8 mouse cellular contexts compared by ENCODE assay signal in genomic region chr4:133813992-133814803, GRCm38 (mm10). TPM values are rescaled to one million over a fixed set of nuclear protein-coding genes. Genes with fewer than 3 reads are reported as not detected.
A peak's percentile ranks its signal among the peaks of the same experiment; 100 is the strongest.
DNase-seq lines count a peak whose midpoint lies in the region; ATAC-seq lines count a peak whose summit lies in the region.

No protein-coding gene starts in this region.

- peak; percentile 92 to 97 for DNase-seq in adrenal gland, adult (ENCODE audit: inconsistent age in 2 of 2, low spot score in 1 of 2)
- peak; percentile 94 for DNase-seq in embryo, embryonic 10.5 days (ENCODE audit: low spot score)
- DNase-seq in gastrocnemius, postnatal 14 days = peak; percentile 93
- peak; percentile 49 to 60 for DNase-seq in left cerebral cortex, adult 9 months (ENCODE audit: low spot score in 2 of 2)
- peak; percentile 48 to 54 for DNase-seq in right cerebral cortex, adult 2 months (ENCODE audit: low spot score in 2 of 2)
- DNase-seq in urinary bladder, postnatal 10 days (ENCODE audit: low spot score) = peak; percentile 63

- H3K9me3 ChIP-seq in megakaryocyte, embryonic 14.5 days = no peaks in the 10 kb centered on the region

- peak; percentile 63 for ATAC-seq in inflammation-experienced regulatory T-cells, adult 6 months

- no peaks in the 10 kb centered on the region for H3K36me3 ChIP-seq in megakaryocyte, embryonic 14.5 days (replicated peaks; ENCODE audit: low read length)

- intact Hi-C loops in gastrocnemius, postnatal 14 days (cut with DNase I; ENCODE audit: low total_unique reads) = loop anchor here (2.0 kb wide), 1 partner anchor 57 kb away; the partner anchor contains the start of gene Arid1a

- H3K27me3 ChIP-seq in megakaryocyte, embryonic 14.5 days (replicated peaks) = no peaks in the 10 kb centered on the region

- peaks cover 34% of the 10 kb centered on the region for H3K4me1 ChIP-seq in megakaryocyte, embryonic 14.5 days

- H3K4me3 ChIP-seq in megakaryocyte, embryonic 14.5 days (replicated peaks) = peak overlapping the region; percentile 93

RNA-seq across cellular contexts. Expression of gene Arid1a, which starts 57.6 kb away (rescaled TPM):
- 10 to 100 TPM; 22.3 to 27.3 TPM for total RNA-seq in gastrocnemius, postnatal 14 days (2021)
- polyA plus RNA-seq in inflammation-experienced regulatory T-cells, adult 6 months (2017; shearing (Covaris generic)) = 10 to 100 TPM; 56.9 to 94.8 (median 76.7) TPM
- 29.1 and 51.7 TPM in 2 replicates for polyA plus RNA-seq in megakaryocyte, embryonic 14.5 days (2012; ENCODE audit: insufficient read depth, low replicate concordance)

Comparison
In these comparisons a context has a peak if more than half of its experiments do, and no peak if none do; other contexts are left out.
1. Peak in every context shown above with its lines: DNase-seq, ATAC-seq and H3K4me3 ChIP-seq.